Mouse (Mus musculus) 416B (cell line): Measurements from ENCODE around the gene Itk.

Experiments used
- DNase-seq: peaks from one replicate; pipeline ENCODE4 v3.0.0; 2011; ENCODE audit warnings: low read depth

Gene Itk

DNA sequence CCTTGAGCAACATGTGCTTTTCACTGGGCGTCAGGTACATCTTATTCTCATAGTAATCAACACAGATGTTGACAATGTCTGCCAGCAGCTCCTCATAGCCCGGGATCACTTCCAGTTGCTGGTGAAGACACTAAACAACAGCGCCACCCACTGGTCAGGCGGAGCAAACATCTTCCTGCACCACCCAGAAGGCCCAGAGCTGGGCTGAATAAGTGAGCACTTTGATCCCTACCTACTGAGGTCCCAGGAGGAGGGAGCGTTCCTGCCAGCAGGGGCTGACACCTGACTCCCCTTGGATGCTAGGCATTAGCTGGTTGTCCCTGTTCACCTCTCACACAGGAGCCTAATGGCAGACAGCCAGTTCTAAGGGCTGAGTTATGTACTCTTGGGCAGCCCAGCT, 112.5 kb downstream of the Itk start:
- peak; percentile 61 for DNase-seq

DNA sequence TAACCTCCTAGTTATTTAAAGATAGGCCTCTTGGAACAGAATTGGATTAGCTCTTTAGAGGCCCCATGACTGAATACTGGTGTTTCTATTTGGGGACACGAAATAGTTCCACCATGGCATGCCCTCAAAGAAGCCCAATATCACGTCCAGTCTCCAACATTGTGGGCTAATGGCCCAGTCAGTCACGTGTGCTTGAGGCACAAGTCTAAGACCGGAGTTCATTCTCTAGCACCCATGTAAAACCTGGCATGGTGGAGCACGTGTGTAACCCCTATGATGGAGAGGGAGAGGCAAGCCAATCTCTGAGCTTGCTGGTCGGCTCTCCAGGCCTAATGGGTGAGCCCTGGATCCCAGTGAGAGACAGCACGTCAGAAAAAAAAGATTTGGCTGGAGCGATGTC, 113.1 kb downstream of the Itk start:
- DNase-seq = no peak

DNA sequence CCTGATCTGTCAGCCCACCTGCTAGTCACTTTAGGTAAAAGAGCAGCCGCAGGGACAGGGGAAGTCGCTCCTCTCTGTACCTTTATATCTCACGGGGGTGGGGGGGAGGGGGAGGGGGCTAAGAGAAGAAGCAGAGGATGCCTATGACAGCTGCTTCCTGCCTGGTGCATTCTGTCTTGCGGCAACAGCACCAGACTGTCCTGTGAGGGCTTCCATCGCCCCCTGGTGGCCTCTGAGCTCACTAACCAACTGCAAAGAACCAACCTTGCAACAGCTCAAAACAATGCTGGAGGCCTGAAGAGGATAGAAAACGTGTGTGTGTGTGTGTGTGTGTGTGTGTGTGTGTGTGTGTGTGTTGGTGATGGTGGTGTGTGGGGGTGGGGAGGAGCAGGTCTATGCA, 114.0 kb downstream of the Itk start:
- DNase-seq = peak; percentile 80
